Mouse (Mus musculus) thymus, adult 2 months (tissue): ENCODE results near the gene Phc2.

Experiments used
- CTCF ChIP-seq: fragments of 200-500 bp; IDR thresholded peaks from 2 replicates; pipeline ENCODE4 v1.5.1; 2012; ENCODE audit warnings: mild to moderate bottlenecking, control low read depth, low read length, moderate library complexity, borderline replicate concordance; ENCODE audit not compliant: control insufficient read depth, poor library complexity, insufficient read depth; ENCODE audit errors: extremely low read depth
- POLR2A ChIP-seq: fragments of 200-500 bp; IDR thresholded peaks from 2 replicates; pipeline ENCODE4 v1.6.1; 2012; ENCODE audit warnings: mild to moderate bottlenecking, low read length, control low read depth, moderate library complexity; ENCODE audit not compliant: control insufficient read depth, poor library complexity, insufficient read depth; ENCODE audit errors: extremely low read depth

DNA sequence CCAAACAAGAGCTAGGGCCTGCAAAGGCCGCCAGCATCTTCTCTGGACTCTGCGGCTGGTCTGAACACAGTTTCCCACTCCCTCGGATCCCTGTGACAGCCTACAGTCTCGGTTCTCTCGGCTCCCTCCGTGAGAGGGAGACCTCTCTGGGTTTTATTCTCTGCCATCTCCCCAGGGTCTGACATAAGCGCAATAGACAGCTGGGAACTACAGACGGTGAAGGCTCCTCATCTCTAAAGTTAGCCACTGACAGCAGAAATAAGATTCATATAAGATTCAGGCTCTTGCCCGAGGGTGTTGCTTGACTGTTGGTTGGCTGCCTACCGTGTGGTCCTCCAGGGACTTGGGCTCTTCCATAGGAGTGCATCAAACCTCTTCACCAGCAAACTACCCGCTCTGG is 123.1 kb downstream of the Phc2 start:
- no peak for TF ChIP-seq CTCF
- no peak for TF ChIP-seq POLR2A
